Mouse (Mus musculus) layer of hippocampus, postnatal 36 days (tissue): ENCODE measurements around the gene Hivep2. TPM values are rescaled to one million over a fixed set of nuclear protein-coding genes. Genes with fewer than 3 reads are reported as not detected.

Experiments
- DNase-seq, 2 experiments: peaks; one replicate each; pipeline ENCODE4 v3.0.0; 2022
- total RNA-seq, 2 experiments: library from RNA; stranded (reverse); gene quantifications; 2 replicates each; pipeline ENCODE4 v1.2.3; 2021

The Hivep2 gene
- total RNA-seq, 2 experiments from 2014 or later = 202 to 208 TPM

DNA sequence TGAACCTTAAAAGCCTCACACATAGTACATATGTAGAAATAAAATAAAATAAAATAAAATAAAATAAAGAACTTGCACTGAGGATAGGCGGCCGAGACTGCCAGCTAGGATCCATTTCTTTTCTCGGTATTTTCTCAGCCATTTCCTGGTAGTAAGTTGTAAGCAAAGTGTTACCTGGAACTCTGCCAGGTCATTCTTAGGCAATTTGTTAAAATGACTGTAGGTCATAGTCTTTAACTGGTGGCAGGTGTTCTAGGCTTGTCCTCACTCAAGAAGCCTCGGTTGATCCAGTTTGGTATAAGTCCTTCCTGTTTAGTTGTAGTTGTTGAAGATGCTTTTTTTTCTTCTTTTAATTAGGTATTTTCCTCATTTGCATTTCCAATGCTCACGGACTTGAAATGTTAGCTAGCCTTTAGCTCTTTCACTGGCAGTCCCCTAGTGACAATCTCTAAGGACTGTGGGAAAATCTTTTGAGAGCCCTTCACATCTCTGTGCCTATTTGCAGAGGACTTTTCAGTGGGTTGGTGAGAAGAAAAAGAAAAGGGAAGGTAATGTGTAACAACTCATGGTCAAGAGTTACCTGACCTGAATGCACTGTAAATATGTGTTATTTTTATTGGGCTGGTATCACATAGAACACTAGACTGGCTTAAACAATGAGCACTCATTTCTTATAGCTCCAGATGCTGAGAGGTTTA, 203.1 kb downstream of the Hivep2 start:
- no peak for DNase-seq

DNA sequence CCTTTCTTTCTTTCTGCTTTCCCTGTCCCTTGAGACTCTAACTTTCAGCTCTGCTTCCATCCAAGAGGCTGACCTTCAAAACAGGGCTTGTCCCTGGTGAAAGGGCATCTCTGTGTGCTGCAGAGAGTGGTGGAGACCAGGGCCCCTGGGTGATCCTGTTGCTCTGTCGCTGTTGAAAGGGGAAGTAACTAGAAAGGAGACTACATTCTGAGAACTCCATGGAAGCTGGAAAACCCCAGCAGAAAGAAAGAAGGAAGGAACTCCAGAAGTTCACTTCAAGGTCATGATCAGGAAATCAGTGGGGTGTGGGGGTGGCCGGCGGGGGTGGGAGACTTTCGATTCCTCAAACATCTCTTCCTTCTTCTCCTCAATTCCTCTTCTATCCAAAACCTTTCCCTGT, 208.2 kb downstream of the Hivep2 start:
- no peak for DNase-seq

DNA sequence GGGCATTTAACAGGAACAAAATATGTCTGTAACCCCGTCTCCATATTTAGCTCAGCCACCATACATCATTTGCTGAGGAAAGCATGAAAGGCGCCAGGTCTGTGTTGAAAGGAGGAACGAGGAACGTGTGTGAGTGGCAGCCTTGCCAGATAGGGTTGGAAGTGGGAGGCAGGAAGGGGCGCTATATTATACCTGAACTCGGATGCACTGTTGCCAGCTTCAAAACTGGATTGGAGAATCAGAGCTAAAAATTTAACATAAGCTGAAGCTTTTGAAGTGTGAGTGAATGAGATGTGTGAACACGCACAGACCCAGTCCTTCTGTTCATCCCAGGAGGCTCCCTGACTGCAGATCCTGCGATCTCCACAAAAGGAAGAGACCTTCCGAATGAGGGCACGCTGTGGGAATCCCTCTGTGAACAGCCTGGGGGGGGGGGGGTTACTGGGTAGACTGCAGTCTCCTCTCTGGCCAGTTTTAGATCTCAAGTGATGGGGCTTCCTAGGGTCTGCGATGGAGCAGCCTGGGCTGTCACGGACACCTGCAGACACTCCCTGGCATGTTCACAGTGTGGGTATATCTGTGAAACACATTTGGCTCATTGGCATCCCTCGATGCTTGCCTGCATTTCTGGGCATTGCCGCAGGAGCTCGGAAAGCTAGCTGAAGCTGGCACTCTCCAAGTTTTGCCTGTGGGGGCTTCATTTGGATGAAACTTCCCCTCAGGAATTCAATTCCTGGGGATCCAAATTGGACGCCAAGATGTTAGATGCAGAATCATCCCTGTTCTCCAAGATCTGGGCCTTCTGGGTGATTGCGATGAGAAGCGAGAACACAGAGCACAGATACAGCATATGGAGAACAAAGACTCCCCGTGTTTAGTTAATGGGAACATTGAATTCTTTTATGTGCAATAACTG, 213.8 kb downstream of the Hivep2 start:
- DNase-seq = peak; percentile 70 to 71

DNA sequence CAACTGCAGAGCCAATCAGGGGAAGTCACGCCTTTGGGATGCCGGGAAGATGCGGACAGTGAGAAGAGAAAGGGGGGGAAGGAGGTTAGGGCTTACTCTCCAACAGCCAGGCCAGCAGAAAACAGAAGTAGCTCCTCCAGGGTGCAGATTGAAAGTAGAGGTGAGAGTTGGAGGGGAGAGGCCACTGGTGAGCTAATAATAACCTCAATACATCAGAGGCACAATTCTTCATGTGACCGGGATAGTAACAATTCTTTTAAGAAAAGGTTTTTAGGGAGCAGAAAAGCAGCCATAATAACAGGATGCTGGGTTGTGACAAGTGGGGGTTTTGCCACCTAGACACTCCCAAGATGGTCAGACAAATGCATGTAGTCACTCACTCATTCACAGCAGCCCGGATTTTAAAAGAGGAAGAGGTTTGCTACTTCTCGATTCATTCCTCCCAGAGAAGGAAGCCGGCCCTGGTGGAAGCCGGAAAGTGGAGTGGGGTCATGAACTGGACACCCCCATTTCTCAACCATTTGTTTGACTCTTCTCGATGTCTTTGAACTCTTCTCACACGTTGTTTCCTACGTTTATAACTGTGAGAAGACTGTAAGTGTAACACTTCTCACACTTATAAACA, 220.6 kb downstream of the Hivep2 start:
- no peak for DNase-seq

DNA sequence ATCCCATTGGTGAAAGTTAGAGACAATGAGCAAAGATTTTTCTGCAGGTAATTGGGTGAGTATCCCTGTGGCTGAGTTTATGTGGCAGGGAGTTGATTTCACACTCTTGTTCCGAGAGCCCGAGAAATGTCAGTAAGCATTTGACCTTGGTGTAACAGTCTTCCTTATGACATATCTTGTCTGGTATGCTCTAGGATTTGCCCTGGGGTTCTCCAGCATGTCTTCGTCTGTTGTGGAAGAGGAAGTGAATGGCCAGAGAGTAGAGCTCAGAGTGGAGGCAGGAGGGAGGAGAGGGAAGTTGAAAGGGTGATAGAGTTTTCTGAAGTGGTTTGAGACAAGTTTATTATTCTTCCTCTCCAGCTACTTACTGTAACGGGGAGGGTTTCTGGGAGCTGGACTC, 223.2 kb downstream of the Hivep2 start:
- no peak for DNase-seq

DNA sequence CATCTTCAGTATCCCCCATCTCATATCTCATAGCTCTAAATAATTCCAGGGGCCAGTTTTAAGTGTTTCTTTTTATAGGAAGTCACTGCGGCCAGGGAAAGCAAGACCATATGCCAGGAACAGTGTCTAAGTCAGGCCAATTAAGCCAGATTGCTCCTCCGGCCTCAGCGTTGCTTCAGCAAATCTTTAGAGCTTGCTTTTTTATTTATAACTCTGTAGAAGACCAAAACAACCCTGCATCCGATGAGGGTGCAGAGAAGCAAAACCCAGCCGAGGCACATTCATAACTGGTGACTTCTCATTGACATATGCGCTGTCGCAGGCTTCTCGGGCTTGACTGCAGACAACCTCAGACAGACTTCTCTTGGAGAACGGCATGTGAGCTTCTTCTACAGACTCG, 225.3 kb downstream of the Hivep2 start:
- DNase-seq = no peak

DNA sequence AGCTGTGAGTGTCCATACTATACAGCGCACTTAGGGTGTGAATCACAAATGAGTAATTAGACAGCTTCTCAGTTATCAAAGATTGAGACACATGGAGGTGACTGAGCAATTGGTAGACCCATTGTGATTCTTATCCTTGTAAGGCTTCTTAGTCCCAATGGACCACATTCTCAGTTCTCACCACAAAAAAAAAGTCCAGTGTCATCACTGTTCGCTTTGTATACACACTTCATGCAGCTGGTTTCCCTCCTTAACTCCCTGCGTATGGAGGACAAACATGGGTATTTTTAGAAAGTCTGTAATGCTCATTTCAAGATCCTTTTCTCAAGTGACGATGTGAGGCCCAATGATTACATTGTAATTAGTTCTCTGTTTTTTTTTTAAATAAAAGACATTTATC, 226.3 kb downstream of the Hivep2 start:
- no peak for DNase-seq

DNA sequence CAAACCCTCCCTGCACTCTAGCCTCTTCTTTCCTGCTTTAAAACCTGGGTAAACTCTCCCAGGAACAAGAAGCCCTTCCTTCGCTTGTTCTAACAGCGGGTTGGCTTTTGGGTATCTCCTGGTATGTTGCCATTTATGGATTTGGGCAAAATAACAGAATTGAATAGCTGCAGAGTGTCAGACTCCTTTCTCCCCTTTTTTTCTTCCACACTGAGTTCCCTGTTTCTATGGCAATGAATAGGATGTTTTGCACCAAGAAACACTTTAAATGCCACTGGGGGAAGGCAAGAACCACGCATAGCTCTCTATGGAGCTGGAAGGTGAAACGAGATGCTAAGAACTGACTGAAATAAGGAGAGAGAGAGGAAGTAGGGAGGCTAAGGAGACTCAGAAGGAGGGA, 227.8 kb downstream of the Hivep2 start:
- no peak for DNase-seq

DNA sequence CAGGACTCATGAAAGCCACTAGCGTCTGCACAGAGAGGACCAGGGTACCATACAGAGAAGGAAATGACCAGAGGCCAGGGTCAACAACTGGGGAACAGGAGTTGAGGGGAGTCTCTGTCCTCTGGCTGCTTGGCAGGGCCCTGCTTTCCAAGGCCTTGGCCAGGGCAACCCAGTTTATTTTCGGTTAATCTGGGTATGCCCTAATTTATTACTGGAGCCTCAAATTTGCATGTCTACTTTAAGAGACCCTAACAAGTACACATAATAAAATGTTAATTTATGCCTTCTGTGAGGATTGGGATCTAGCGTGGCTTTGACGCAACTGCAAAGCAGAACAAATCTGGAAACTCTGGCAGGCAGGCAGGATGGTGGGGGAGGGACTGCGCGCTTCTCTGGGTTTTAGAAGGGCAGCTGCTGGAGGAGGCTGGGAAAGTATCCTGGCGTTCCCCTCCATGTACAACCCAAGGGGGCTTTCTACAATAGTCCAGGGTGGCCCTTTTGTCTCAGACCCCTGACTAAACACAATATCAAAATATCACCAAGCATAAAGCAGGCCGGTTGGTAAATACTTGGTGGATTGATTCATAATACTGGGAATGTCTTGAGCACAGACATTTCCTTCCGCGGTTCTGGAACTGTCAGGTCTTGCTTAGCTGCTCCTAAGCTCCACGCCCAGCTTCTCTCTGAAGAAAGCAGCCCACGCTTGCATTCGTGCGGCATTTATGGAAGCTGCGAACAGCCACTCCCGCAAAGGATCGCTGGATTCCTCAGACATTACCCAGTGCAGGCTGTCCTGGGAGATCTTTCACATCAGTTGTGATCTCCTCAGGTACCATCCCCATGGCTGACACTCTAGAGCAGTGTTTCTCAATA, 230.1 kb downstream of the Hivep2 start:
- DNase-seq = peak; percentile 78 to 79

DNA sequence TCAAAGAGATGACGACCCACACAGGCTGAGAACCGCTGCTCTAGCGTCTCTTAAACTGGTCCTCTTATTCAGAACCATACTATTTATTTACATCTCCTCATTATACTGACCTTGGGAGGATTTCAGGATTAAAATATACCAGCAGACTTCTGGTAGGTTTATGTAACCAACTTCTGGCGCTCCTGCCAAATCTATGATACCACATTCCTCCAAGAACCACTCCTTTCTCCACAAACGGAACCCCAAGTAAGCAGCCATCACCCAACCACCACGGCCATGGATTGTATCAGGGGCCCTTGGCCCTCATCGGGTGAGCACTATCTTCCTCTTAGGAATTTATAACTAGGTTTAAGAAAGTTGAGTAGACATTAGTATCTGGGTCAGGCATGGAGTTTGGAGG, 230.9 kb downstream of the Hivep2 start:
- DNase-seq = no peak

DNA sequence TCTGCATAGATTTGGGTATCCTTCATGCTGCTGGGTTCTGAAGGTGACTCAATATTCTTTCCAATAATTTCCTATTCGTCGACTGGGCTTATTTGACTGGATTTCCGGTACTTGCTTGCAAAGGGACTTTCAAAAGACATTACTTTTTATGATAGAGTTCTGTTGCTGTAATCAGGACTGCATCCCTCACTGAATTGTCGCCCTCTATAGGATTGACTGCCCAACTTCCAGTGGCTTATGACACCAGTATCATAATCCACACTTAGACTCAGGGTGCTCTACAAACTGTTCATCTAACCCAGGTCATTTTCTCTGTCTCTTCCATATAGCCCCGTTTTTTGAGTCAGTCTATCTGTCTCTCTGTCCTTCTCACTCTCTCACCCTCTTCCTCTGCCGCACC, 231.4 kb downstream of the Hivep2 start:
- DNase-seq = no peak

DNA sequence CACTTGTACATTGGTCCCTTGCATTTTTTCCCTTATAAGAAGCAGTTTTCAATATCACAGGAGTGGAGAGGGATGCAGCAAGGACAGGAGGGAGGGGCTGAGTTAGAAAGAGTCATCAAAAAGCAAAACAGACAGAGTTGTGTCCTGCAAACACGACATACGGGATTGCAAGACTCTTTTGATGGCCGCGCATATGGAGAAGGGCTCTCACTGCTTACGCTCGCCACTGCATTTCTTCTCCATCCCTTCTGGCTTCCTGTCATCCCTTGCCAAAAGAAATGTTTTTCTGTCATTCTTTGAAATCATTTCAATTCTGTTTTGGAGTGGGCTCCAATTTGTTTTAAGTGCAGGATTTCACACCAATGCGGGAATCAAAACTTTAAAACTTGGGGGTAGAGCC, 233.5 kb downstream of the Hivep2 start:
- DNase-seq = no peak

DNA sequence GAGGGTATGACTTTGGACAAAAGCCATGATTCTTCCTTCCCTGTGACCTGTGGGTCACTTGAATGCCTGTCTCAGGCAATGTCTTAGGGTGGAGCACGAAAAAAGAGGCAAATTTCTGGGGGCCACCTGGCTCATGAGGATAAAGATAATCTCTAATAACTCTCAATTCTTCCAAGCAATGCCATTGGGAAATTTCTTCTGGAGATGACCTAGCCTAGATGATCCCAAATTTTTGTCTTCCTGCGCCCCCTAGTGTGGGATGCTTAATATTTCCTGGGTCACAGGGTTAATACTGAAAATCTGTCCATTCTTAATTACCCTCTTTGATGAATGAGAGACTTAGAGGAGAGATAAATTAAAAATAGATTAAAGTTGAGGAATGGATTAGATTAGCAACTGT, 234.4 kb downstream of the Hivep2 start:
- DNase-seq = no peak

Other genes with a start within 250 kb of the Hivep2 start
- 10 to 100 TPM; 64.4 to 66.1 TPM for gene Aig1, start 97.1 kb upstream of the Hivep2 start, total RNA-seq